Mouse (Mus musculus): Measurements from ENCODE around the gene Slc39a13.

GRCm38 (mm10) chr2:91051917-91052316 is 18.3 kb downstream of the Slc39a13 start:
- TF ChIP-seq POLR2A (IDR thresholded peaks at IDR 0.05; ENCODE audit: borderline replicate concordance, low read depth, low read length) (no peak), CTCF (IDR thresholded peaks at IDR 0.05; ENCODE audit: low read depth, low read length) (no peak)

Measured in bone marrow macrophage, adult 2 months (primary cell).